Mouse (Mus musculus) forebrain, embryonic 14.5 days (tissue): ENCODE results near the gene Rfwd3. TPM values are rescaled to one million over a fixed set of nuclear protein-coding genes. Genes with fewer than 3 reads are reported as not detected.
"Not testable (repeated sequence)": the region's sequence is repeated elsewhere in the genome, so short reads cannot be mapped to it uniquely, and the experiment has no call there.

Source experiments
- ATAC-seq: fragments of 200-750 bp; cut with Nextera tagmentation; 2 replicates; pipeline ENCODE4 v1.8.0; 2017; ENCODE audit warnings: mild to moderate bottlenecking, moderate library complexity
- DNase-seq: peaks from one replicate; pipeline ENCODE4 v3.0.0-alpha.2; 2015; ENCODE audit warnings: low spot score
- H3K27ac ChIP-seq: fragments of 300-500 bp; sonication (generic); 2 replicates; pipeline ENCODE4 v1.5.1; 2014; ENCODE audit warnings: low read depth, mild to moderate bottlenecking, control low read depth, low read length, moderate library complexity
- H3K27me3 ChIP-seq: fragments of 300-500 bp; sonication (generic); replicated peaks from 2 replicates; pipeline ENCODE4 v1.6.1; 2014; ENCODE audit warnings: low read length, control low read depth, mixed read lengths; ENCODE audit not compliant: control insufficient read depth, insufficient read depth
- H3K36me3 ChIP-seq: fragments of 300-500 bp; sonication (generic); 2 replicates; pipeline ENCODE4 v1.6.1; 2014; ENCODE audit warnings: low read length, control low read depth; ENCODE audit not compliant: control insufficient read depth, insufficient read depth
- H3K4me1 ChIP-seq: fragments of 300-500 bp; sonication (generic); 2 replicates; pipeline ENCODE4 v1.6.1; 2014; ENCODE audit warnings: antibody characterized with exemption, low read length, control low read depth; ENCODE audit not compliant: control insufficient read depth, insufficient read depth
- H3K4me2 ChIP-seq: fragments of 300-500 bp; sonication (generic); 2 replicates; pipeline ENCODE4 v1.6.1; 2014; ENCODE audit warnings: mild to moderate bottlenecking, control low read depth, low read length
- H3K4me3 ChIP-seq: fragments of 300-500 bp; sonication (generic); 2 replicates; pipeline ENCODE4 v1.5.1; 2014; ENCODE audit warnings: low read depth, low read length, control low read depth
- H3K9ac ChIP-seq: fragments of 300-500 bp; sonication (generic); 2 replicates; pipeline ENCODE4 v1.6.1; 2014; ENCODE audit warnings: mild to moderate bottlenecking, low read length, control low read depth, moderate library complexity
- H3K9me3 ChIP-seq: fragments of 300-500 bp; sonication (generic); replicated peaks from 2 replicates; pipeline ENCODE4 v1.6.1; 2016; ENCODE audit warnings: low read length, control low read depth, mixed read lengths; ENCODE audit not compliant: control insufficient read depth
- WGBS: fragments of 180-500 bp; shearing (Covaris S2); extraction: QIAGEN DNeasy Blood & Tissue Kit; methylation state at CpG from one replicate; pipeline ENCODE4 v1.1.7; 2014; 5-methylcytosine and 5-hydroxymethylcytosine counted together
- polyA plus RNA-seq: library from polyadenylated mRNA; unstranded; fragments of >200 nt; fragmentation: Nextera tagmentation; extraction: Ambion mirVana; gene quantifications from 2 replicates; pipeline ENCODE4 v1.2.1, GENCODE M21; 2014

Rfwd3 gene
- polyA plus RNA-seq, 1 experiment from 2014 or later, result 34.4 TPM

DNA sequence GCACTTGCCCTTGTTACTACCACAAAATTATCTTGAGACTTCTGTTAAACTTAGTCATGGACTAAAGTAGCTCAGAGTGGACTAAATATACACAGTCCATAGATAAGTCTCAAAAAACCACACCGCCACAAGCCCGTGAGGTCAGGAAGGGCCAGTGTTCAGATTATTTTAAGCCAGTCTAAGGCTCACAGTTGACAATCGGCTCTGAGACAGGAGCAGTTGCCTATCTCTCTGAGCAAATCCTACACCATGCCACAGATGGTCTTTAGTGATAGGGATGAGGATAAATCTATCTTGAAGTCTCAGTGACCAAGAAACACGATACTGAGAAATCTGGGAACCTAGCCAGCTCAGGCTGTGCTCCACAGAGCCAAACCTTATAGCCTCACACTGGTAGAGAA, 38.0 kb downstream of the Rfwd3 start:
- 85% methylated on average over 4 of the region's 4 CpGs for WGBS
- H3K4me3 ChIP-seq, result no peak overlapping the region
- H3K27ac ChIP-seq, result no peak overlapping the region
- H3K4me1 ChIP-seq, result peaks cover 6% of the 10 kb centered on the region; the same call in 1 of the 2 replicates
- H3K4me2 ChIP-seq, result no peak overlapping the region
- no peak for DNase-seq
- no peaks in the 10 kb centered on the region for H3K9me3 ChIP-seq
- no peaks in the 10 kb centered on the region for H3K27me3 ChIP-seq
- H3K36me3 ChIP-seq, result no peaks in the 10 kb centered on the region
- no peak overlapping the region for H3K9ac ChIP-seq
- no peak for ATAC-seq

- Histone ChIP-seq H3K36me3 (no peaks in the 10 kb centered on the region), H3K4me3 (no peak overlapping the region), H3K9me3 (no peaks in the 10 kb centered on the region), H3K27me3 (no peaks in the 10 kb centered on the region), H3K9ac (no peak overlapping the region), H3K27ac (no peak overlapping the region), H3K4me1 (peaks cover 6% of the 10 kb centered on the region; the same call in 1 of the 2 replicates), H3K4me2 (no peak overlapping the region)
- 96% methylated on average over 5 of the region's 5 CpGs for WGBS
- ATAC-seq, result no peak
- DNase-seq, result no peak
Observed at GRCm38 (mm10) chr8:111260251-111260650, 39.8 kb downstream of the Rfwd3 start.

DNA sequence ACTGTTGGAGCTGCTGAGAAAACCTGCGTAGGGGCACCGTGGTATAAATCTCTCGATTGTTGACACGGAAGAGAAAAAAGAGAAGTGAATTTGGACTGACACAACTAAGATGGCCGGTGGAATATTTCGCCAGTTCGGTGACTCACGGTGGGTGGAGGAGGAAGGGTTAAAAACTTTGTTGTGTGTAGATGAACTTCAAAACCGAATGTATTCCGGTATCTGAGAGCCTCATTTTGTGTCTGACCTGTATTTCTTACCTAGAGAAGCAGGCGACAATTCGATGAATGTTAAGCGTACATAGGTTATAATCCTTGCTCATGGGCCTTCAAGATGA, 40.6 kb downstream of the Rfwd3 start:
- peak overlapping the region; percentile 80 for H3K4me3 ChIP-seq
- H3K27me3 ChIP-seq, result no peaks in the 10 kb centered on the region
- peak overlapping the region; percentile 99 for H3K27ac ChIP-seq
- ATAC-seq, result no peak
- WGBS, result 10% methylated on average over 13 of the region's 13 CpGs
- no peaks in the 10 kb centered on the region for H3K36me3 ChIP-seq
- DNase-seq, result no peak
- peaks cover 6% of the 10 kb centered on the region; the same call in 1 of the 2 replicates for H3K4me1 ChIP-seq
- H3K4me2 ChIP-seq, result peak overlapping the region; percentile 43
- H3K9me3 ChIP-seq, result no peaks in the 10 kb centered on the region
- peak overlapping the region; percentile 97 for H3K9ac ChIP-seq

DNA sequence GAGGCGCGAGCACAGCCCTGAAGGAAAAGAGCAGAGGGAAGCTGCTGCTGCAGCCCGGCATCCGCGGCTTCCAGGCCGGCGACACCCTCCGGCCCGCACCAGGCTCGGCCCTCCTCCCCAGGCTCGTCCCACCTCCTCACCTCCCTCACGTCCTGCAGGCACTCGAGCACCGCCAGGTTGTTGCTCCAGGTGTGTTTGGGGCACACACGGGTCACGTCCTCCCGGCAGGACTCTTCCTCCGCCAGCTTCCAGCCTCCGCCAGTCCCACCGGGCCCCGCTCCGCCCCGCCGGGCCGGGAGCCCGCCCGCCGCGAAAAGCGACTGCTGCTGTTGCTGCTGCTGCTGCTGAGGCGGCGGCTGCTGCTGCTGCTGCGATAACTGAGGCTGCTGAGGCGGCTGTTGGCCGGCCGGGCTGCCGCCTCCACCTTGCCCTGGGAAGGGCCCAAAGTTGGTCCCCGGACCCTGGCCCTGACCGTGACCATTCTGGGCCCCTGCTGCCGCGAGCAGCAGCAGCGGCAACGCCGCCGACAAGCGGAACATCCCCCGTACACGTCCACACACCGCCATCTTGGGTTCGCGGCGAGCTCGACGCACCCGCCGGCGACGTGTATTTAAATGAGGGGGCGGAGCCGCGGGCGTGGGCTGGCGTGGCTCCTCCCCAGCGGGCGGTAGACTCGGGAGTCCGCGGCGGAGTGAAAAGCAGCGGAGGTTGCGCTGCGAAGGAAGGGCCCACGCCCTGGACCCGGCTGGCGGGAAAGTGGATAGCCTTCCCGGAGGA, 41.2 kb downstream of the Rfwd3 start, which contains the start of gene Glg1:
Gene Glg1, minus strand, starts transcription at position 586 of the 777 bp plus-strand sequence.
- Histone ChIP-seq H3K27ac (peak within 1 kb of the TSS; percentile 99), H3K9me3 (no peaks in the 10 kb centered on the region), H3K4me1 (peaks cover 6% of the 10 kb centered on the region; the same call in 1 of the 2 replicates), H3K4me2 (peak within 1 kb of the TSS; percentile 43), H3K9ac (peak within 1 kb of the TSS; percentile 97), H3K27me3 (no peaks in the 10 kb centered on the region), H3K36me3 (no peaks in the 10 kb centered on the region), H3K4me3 (peak within 1 kb of the TSS; percentile 80)
- DNase-seq (peak; percentile 96), ATAC-seq (peak; percentile 98)
- under 1% methylated on average over 70 of the region's 76 CpGs for WGBS

GRCm38 (mm10) chr8:111258010-111258630, 41.9 kb downstream of the Rfwd3 start:
- ATAC-seq, result peak; percentile 60
- Histone ChIP-seq H3K9me3 (no peaks in the 10 kb centered on the region), H3K9ac (peak overlapping the region; percentile 97), H3K4me3 (peak overlapping the region; percentile 80), H3K4me1 (peaks cover 6% of the 10 kb centered on the region; the same call in 1 of the 2 replicates), H3K36me3 (no peaks in the 10 kb centered on the region), H3K27ac (peak overlapping the region; percentile 99), H3K4me2 (peak overlapping the region; percentile 43), H3K27me3 (no peaks in the 10 kb centered on the region)
- WGBS, result under 1% methylated on average over 26 of the region's 26 CpGs
- peak; percentile 51 for DNase-seq

DNA sequence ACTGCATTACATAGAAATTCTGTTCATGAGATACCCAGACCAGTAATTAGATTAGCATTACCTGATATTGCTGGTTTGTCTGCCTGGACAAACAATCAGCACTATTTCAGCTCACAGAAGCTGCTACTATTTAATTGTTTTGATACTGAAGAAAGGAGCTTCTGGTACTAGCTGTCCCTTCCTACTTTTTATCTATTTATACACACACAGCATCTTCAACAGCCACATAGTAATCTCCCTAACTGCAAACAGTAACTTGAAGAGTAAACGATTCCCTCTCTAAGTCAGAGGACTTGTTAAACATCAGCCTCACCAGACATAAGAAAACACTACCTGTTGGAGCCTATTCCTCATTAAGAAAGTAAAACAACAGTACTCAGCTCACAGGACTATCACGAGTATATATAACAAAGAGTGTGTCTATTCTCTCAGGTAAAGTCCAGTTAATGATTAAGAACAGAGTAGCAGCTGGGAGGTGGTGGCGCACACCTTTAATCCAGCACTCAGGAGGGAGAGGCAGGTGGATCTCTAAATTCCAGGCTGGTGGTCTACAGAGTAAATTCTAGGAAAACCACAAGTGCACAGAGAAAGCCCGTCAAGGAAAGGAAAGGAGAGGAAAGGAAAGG, 47.4 kb downstream of the Rfwd3 start:
- Histone ChIP-seq H3K9ac (no peak overlapping the region), H3K27me3 (no peaks in the 10 kb centered on the region), H3K4me1 (peaks cover 3% of the 10 kb centered on the region; the same call in 1 of the 2 replicates), H3K27ac (no peak overlapping the region), H3K4me3 (no peak overlapping the region), H3K9me3 (no peaks in the 10 kb centered on the region), H3K4me2 (no peak overlapping the region), H3K36me3 (no peaks in the 10 kb centered on the region)
- WGBS, result 93% methylated on average over 4 of the region's 4 CpGs
- no peak for DNase-seq
- no peak for ATAC-seq

GRCm38 (mm10) chr8:111250111-111250510, 49.9 kb downstream of the Rfwd3 start:
- no peaks in the 10 kb centered on the region for H3K4me1 ChIP-seq
- no peaks in the 10 kb centered on the region for H3K27me3 ChIP-seq
- H3K4me3 ChIP-seq, result no peak overlapping the region
- no peak overlapping the region for H3K9ac ChIP-seq
- ATAC-seq (no peak), DNase-seq (no peak)
- H3K27ac ChIP-seq, result no peak overlapping the region
- WGBS, result 64% methylated on average over 2 of the region's 2 CpGs
- no peaks in the 10 kb centered on the region for H3K36me3 ChIP-seq
- H3K9me3 ChIP-seq, result no peaks in the 10 kb centered on the region
- H3K4me2 ChIP-seq, result no peak overlapping the region

- Histone ChIP-seq H3K36me3 (no peaks in the 10 kb centered on the region), H3K27me3 (no peaks in the 10 kb centered on the region), H3K4me1 (no peaks in the 10 kb centered on the region), H3K4me2 (no peak overlapping the region), H3K9ac (no peak overlapping the region), H3K9me3 (no peaks in the 10 kb centered on the region), H3K27ac (no peak overlapping the region), H3K4me3 (no peak overlapping the region)
- ATAC-seq (no peak), DNase-seq (no peak)
Observed at GRCm38 (mm10) chr8:111248136-111248535, 51.9 kb downstream of the Rfwd3 start.

DNA sequence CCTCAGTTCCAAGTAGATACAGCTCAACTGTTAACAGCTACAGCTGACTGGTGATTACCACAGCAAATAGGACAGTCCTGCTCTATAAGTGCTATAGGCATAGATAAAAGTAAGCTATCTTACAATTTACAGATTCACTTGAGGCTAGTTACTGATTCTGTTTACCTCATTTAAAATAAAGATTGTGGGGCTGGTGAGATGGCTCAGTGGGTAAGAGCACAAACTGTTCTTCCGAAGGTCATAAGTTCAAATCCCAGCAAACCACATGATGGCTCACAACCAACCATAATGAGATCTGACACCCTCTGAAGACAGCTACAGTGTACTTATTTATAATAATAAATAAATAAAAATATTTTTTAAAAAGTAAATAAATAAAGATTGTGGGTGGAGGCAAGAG, 53.2 kb downstream of the Rfwd3 start:
- WGBS, result 97% methylated on average over 1 of the region's 1 CpGs
- not testable (repeated sequence) for H3K27ac ChIP-seq, H3K9me3 ChIP-seq, H3K4me2 ChIP-seq, ATAC-seq, DNase-seq, H3K4me3 ChIP-seq, H3K27me3 ChIP-seq, H3K36me3 ChIP-seq, H3K4me1 ChIP-seq, H3K9ac ChIP-seq
